In genomic region chr15:72342504-72342903, GRCm38 (mm10) we compare ENCODE assay signal across 17 mouse cellular contexts.
DNase-seq lines count a peak whose midpoint lies in the region.
"Had no signal": no experiment of that assay in that cellular context is flagged by ENCODE, and none has a peak within 500 bp of the region (broad histone marks: within the 10 kb centered on the region; RNA-seq: fewer than 3 reads in every experiment).

No protein-coding gene starts in this region.

- no peaks in the 10 kb centered on the region for H3K27me3 ChIP-seq in limb, embryonic 10.5 days (ENCODE audit: low read depth, poor library complexity, severe bottlenecking)
- H3K27me3 ChIP-seq: CH12.LX; forebrain, embryonic 13.5 days; heart, embryonic 13.5 days; hindbrain, embryonic 13.5 days; Patski had no signal

- no peak overlapping the region for H3K4me3 ChIP-seq in limb, embryonic 10.5 days
- H3K4me3 ChIP-seq: embryonic facial prominence, embryonic 10.5 days; forebrain, embryonic 13.5 days; heart, embryonic 13.5 days; hindbrain, embryonic 13.5 days had no signal

- no peak overlapping the region for H3K27ac ChIP-seq in limb, embryonic 10.5 days
- H3K27ac ChIP-seq: embryonic facial prominence, embryonic 10.5 days; forebrain, embryonic 13.5 days; heart, embryonic 13.5 days; hindbrain, embryonic 13.5 days; hindbrain, postnatal 0 days had no signal

- intact Hi-C loops in heart, postnatal 10 days (cut with DNase I) = no loop called here
- intact Hi-C loops in left cerebral cortex, postnatal 14 days (cut with DNase I) = no loop called here

- H3K9me3 ChIP-seq in limb, embryonic 10.5 days (replicated peaks) = no peaks in the 10 kb centered on the region
- H3K9me3 ChIP-seq: embryonic facial prominence, embryonic 10.5 days; forebrain, embryonic 13.5 days; heart, embryonic 13.5 days; hindbrain, embryonic 13.5 days had no signal

- 77% methylated on average over 4 of the region's 4 CpGs for WGBS in limb, embryonic 10.5 days

- H3K4me1 ChIP-seq in limb, embryonic 10.5 days = no peaks in the 10 kb centered on the region
- H3K4me1 ChIP-seq: embryonic facial prominence, embryonic 10.5 days; forebrain, embryonic 13.5 days; heart, embryonic 13.5 days had no signal

- peak; percentile 16 for DNase-seq in heart, adult 11 months
- no peak for DNase-seq in heart, postnatal 10 days
- DNase-seq in left cerebral cortex, postnatal 14 days (ENCODE audit: low spot score in 2 of 2) = peak; percentile 19 to 20
- DNase-seq in left cerebral cortex, adult 11 months (ENCODE audit: low spot score) = no peak
- DNase-seq in brain, adult 2 months (ENCODE audit: low read depth, low spot score) = peak; percentile 57
- peak; percentile 12 for DNase-seq in limb, embryonic 10.5 days (ENCODE audit: low spot score)
- DNase-seq: adrenal gland, postnatal 14 days; cerebellum, adult 18-20 months; forebrain, postnatal 0 days; gastrocnemius, postnatal 14 days had no signal

- no peaks in the 10 kb centered on the region for H3K36me3 ChIP-seq in limb, embryonic 10.5 days
- H3K36me3 ChIP-seq: embryonic facial prominence, embryonic 10.5 days; heart, embryonic 13.5 days; hindbrain, embryonic 13.5 days had no signal

Comparison
In these comparisons a context has a peak if more than half of its experiments do, and no peak if none do; other contexts are left out.
1. DNase-seq: peak in heart, adult 11 months (single experiment), left cerebral cortex, postnatal 14 days (2 of 2), brain, adult 2 months (single experiment) and limb, embryonic 10.5 days (single experiment); none in heart, postnatal 10 days (0 of 2) and left cerebral cortex, adult 11 months (single experiment).